Comparison of ENCODE assay signal across 27 mouse cellular contexts in the genomic region with DNA sequence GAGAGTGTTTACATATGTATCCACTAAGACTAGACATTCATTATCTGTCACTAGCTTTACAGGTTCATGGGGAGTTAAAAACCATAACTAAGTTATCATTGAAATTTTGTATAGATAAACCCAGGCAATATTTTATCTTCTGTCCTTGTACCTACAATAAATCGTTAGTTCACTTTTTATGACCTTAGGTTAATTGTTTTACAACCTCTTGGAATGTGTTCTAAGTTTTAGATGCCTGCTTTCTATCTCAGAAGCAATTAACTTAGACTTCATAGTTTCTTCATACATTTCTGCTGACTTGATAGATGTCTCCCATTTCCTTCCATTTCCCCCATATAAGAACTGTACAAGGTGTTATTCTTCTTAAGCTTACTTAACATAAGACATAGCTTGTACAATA.
DNase-seq lines count a peak whose midpoint lies in the region; ATAC-seq and TF ChIP-seq lines count a peak whose summit lies in the region.
"Had no signal": no experiment of that assay in that cellular context is flagged by ENCODE, and none has a peak within 500 bp of the region (broad histone marks: within the 10 kb centered on the region; RNA-seq: fewer than 3 reads in every experiment).

No protein-coding gene starts in this region.

- H3K9ac ChIP-seq in kidney, postnatal 0 days (ENCODE audit: low read depth, low read length) = no peak overlapping the region
- no peak overlapping the region for H3K9ac ChIP-seq in intestine, embryonic 16.5 days (ENCODE audit: low read depth, low read length)
- H3K9ac ChIP-seq: embryonic facial prominence, embryonic 13.5 days; embryonic facial prominence, embryonic 15.5 days; forebrain, embryonic 12.5 days; forebrain, postnatal 0 days had no signal

- H3K27me3 ChIP-seq in kidney, postnatal 0 days (ENCODE audit: insufficient read depth, low read length) = no peaks in the 10 kb centered on the region
- no peaks in the 10 kb centered on the region for H3K27me3 ChIP-seq in intestine, embryonic 16.5 days (replicated peaks; ENCODE audit: control insufficient read depth, insufficient read depth, low read length)
- H3K27me3 ChIP-seq: CH12.LX; embryonic facial prominence, embryonic 13.5 days; embryonic facial prominence, embryonic 15.5 days; forebrain, embryonic 12.5 days; forebrain, embryonic 15.5 days had no signal

- no peaks in the 10 kb centered on the region for H3K4me1 ChIP-seq in kidney, postnatal 0 days (replicated peaks; ENCODE audit: insufficient read depth, low read length)
- no peaks in the 10 kb centered on the region for H3K4me1 ChIP-seq in intestine, embryonic 16.5 days (ENCODE audit: control insufficient read depth, insufficient read depth, low read length)
- H3K4me1 ChIP-seq: embryonic facial prominence, embryonic 13.5 days; forebrain, embryonic 12.5 days had no signal

- H3K4me2 ChIP-seq in kidney, postnatal 0 days (ENCODE audit: low read length) = no peak overlapping the region
- H3K4me2 ChIP-seq in intestine, embryonic 16.5 days (ENCODE audit: low read depth, low read length) = no peak overlapping the region

- H3K9me3 ChIP-seq in kidney, postnatal 0 days (replicated peaks; ENCODE audit: low read length) = no peaks in the 10 kb centered on the region
- no peaks in the 10 kb centered on the region for H3K9me3 ChIP-seq in intestine, embryonic 16.5 days (ENCODE audit: control insufficient read depth, low read length)
- H3K9me3 ChIP-seq: embryonic facial prominence, embryonic 13.5 days; embryonic facial prominence, embryonic 15.5 days; forebrain, embryonic 10.5 days; forebrain, embryonic 12.5 days; forebrain, embryonic 15.5 days; G1E had no signal

- WGBS in kidney, postnatal 0 days = 27% methylated on average over 1 of the region's 1 CpGs
- WGBS in intestine, embryonic 16.5 days = 13% methylated on average over 1 of the region's 1 CpGs
- WGBS in large intestine, adult 2 months = 12% methylated on average over 1 of the region's 1 CpGs

- no peaks in the 10 kb centered on the region for H3K36me3 ChIP-seq in kidney, postnatal 0 days (ENCODE audit: insufficient read depth, low read length)
- no peaks in the 10 kb centered on the region for H3K36me3 ChIP-seq in intestine, embryonic 16.5 days (ENCODE audit: control insufficient read depth, insufficient read depth, low read length)
- H3K36me3 ChIP-seq: embryonic facial prominence, embryonic 13.5 days; embryonic facial prominence, embryonic 15.5 days; forebrain, embryonic 10.5 days; forebrain, embryonic 12.5 days; forebrain, embryonic 15.5 days; G1E had no signal

- no peak for ATAC-seq in kidney, postnatal 0 days (replicated peaks; ENCODE audit: low FRiP score, low read depth)
- ATAC-seq in intestine, embryonic 16.5 days = peak; percentile 59
- ATAC-seq: CD4-positive, CD25-positive, alpha-beta regulatory T cell, adult 4 months; forebrain, embryonic 15.5 days; forebrain, postnatal 0 days had no signal

- no peak overlapping the region for H3K27ac ChIP-seq in kidney, postnatal 0 days
- no peak overlapping the region for H3K27ac ChIP-seq in intestine, embryonic 16.5 days (ENCODE audit: low read length)
- H3K27ac ChIP-seq: embryonic facial prominence, embryonic 13.5 days; embryonic facial prominence, embryonic 15.5 days; forebrain, embryonic 10.5 days; forebrain, embryonic 12.5 days; forebrain, embryonic 15.5 days had no signal

- H3K4me3 ChIP-seq in kidney, postnatal 0 days (replicated peaks; ENCODE audit: low read depth, low read length) = no peak overlapping the region
- no peak overlapping the region for H3K4me3 ChIP-seq in intestine, embryonic 16.5 days (ENCODE audit: low read length)
- H3K4me3 ChIP-seq: erythroblast, embryonic 14.5 days had no signal

- no peak for TF ChIP-seq CTCF in kidney, postnatal 0 days (IDR thresholded peaks at IDR 0.05; ENCODE audit: low read depth)

- DNase-seq in kidney, postnatal 0 days (ENCODE audit: low spot score) = peak; percentile 21
- no peak for DNase-seq in kidney, adult 11 months
- peak; percentile 25 for DNase-seq in large intestine, adult 2 months (ENCODE audit: low read depth, low spot score)
- DNase-seq in gastrocnemius, postnatal 4 days (ENCODE audit: low spot score in 2 of 2) = no peak
- no peak for DNase-seq in kidney, adult 8-10 months
- DNase-seq: adrenal gland, adult 2 months; adrenal gland, postnatal 10 days; adrenal gland, postnatal 25 days; B cell, adult 2 months; cerebellum, adult 11 months; cerebellum, adult 18-20 months; cerebellum, adult 8-10 months; cerebellum, adult 9-11 months; cerebellum, postnatal 14 days; cerebellum, postnatal 36 days; embryo, embryonic 11 days; forebrain, postnatal 0 days had no signal

Comparison
In these comparisons a context has a peak if more than half of its experiments do, and no peak if none do; other contexts are left out.
1. DNase-seq: peak in kidney, postnatal 0 days (single experiment) and large intestine, adult 2 months (single experiment); none in kidney, adult 11 months (single experiment), gastrocnemius, postnatal 4 days (0 of 2) and kidney, adult 8-10 months (0 of 2).